Mouse (Mus musculus) mature B cell (primary cell): ENCODE data around the gene Serp2.

ENCODE experiments used
- in situ Hi-C: fragments of 300-500 bp; cut with MboI; formaldehyde crosslinking; loops from 2 replicates; pipeline ENCODE4 v1.14.3; 2019

Serp2 gene

DNA sequence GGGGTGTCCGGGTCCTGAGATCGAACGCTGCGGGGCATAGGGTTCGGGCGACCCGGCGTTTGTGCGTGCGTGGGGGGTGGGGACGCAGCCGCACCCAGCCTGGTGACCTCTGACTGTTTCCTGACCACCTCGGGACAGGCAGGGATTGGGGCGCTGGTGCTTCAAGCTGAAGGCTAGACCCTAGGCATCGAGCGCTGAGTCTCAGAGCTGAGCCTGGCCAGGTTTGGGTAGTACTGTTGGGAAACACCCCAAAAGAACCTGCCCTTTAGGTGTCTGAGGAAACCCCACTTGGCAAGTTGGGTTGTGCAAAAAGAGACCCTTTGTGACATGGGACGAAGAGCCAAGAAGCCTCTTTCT is at the start of gene Serp2:
Gene Serp2 (minus strand): TSS at position 38 of the 357 bp plus-strand sequence.
- in situ Hi-C loops: no loop called here

GRCm38 (mm10) chr14:76605931-76606534 is 49.3 kb upstream of the Serp2 start:
- in situ Hi-C loops: no loop called here

DNA sequence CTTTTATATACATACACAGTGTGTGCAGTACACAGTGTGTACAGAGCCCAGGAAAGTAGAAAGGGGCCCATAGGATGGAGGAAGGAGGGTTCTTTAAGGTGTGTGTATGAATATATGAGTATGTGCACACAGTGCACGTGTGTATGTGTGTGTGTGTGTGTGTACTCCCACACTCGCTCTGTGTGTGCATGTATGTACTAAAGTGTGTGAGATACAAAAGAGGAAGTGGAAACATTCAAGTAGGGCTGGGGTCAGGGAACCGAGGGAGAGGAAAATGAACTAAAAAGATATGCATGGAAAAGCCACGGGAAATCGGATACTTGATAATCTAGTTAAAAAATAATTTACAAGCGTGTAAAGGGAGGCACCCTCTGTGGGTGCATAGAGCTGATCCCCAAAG is 47.3 kb upstream of the Serp2 start:
- in situ Hi-C loops: no loop called here

GRCm38 (mm10) chr14:76601654-76602053 is 45.0 kb upstream of the Serp2 start:
- in situ Hi-C loops: no loop called here

DNA sequence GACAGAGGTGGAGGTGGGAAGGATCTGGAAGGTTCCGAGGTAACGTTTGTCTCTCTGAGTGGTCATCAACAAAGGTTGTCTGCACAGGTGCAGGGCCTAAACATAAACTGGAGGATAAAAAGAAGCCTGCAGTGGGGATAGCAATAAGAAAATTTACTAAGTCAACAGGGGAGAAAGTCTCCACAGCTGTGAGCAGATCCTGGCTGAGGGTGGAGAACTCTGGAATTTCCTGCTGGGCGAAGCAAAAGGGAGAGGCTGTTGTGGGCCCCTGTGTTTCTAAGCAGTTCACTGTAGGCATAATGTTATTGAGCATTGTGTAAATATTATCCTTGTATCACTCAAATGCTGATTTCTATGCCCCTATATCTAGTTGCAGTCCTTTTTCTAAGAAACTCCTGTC is 43.7 kb upstream of the Serp2 start:
- in situ Hi-C loops: no loop called here

- in situ Hi-C loops: no loop called here
Measured at GRCm38 (mm10) chr14:76599706-76600105, 43.0 kb upstream of the Serp2 start.

DNA sequence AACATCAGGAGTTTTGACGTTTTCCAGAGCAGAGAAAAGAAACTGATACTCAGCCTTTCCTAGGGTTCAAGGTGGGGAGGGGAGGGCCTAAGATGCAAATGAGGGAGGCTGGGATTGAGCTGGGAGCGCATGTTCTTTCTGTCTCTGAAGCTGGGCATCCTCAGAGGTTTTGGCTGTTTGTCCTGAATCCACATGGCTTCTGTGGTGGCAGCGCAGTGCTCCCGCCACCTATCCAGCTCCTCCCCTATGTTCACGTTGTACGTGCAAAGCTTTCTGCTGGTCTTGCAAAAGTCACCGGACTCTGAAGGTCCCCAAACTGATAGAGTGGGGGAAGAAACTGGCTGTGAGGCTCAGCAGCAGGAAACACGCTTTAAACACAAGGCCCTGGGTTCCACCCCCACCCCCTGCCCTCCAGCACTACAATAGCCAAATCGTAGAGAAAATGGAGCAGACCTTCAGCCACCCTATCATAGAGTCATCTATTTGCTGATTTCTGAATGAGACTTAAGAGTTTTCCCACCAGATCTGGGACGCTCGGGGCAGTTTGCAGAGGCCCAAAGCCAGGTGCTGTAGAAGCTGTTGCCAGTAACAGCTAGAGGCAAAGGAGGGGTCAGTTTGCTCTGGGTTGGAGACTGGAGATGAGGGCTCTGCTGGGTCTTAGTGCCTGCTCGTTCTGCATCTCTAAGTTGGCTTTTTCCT is 42.0 kb upstream of the Serp2 start:
- in situ Hi-C loops: no loop called here

DNA sequence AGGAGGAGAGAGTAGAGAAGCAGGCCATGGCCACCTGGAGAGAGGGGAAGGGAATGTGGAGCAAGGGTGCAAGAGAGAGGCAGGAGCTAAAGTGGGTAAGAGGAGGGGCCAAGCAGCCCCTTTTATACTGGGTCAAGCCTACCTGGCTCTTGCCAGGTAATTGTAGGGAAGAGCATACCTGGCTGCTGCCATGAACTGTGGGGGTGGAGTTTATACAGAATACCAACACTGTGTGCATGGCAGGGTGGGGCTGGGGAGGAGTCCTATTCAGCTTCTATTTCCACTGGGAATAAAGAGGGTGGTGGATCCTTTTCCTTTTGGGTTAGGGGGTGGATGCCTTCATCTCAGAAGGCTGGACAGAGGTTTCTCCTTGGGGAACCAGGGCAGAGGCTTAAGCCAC is 41.1 kb upstream of the Serp2 start:
- in situ Hi-C loops: no loop called here

DNA sequence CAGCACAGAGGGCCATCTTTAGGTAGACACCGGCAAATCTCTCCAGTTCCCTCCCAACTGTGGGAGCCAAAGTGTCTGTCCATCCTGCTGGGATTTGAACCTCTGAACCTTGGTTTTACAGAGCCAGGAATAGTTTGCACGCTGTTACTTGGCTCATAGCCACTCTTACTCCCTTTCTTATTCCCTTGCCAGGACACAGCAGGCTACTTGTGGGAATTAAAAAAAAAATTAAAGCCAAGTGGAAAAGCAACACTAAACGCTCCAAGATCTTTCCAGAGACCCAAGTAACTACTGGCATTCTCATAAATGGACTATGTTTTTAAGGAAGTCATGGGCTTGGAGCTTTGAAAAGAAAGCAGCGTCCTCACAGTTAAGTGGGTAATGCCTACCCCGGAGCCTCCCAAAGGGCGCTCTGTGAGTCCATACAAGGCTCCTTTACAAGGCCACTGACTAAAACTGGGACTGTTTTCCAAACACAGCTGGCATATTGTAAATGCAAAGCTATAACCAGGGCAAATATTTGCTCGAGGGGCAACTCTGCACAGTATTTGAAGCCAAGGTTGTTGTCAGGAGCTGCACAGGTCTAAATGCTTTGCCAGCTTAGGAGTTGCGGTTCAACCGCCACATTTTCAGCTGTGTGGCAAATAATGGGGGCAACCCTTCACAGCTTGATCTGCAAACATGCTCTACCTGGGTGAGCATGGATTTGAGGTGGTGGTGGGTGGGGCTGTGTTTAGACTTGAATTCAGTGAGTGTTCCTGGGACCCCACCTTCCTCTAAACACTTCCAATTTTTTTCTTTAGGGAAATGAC is 38.6 kb upstream of the Serp2 start:
- in situ Hi-C loops: no loop called here

GRCm38 (mm10) chr14:76594351-76594885 is 37.7 kb upstream of the Serp2 start:
- in situ Hi-C loops: no loop called here

- in situ Hi-C loops: no loop called here
Measured at GRCm38 (mm10) chr14:76593630-76594193, 37.0 kb upstream of the Serp2 start.

GRCm38 (mm10) chr14:76592721-76593120 is 36.0 kb upstream of the Serp2 start:
- in situ Hi-C loops: no loop called here

- in situ Hi-C loops: no loop called here
Measured at GRCm38 (mm10) chr14:76592090-76592489, 35.4 kb upstream of the Serp2 start.

DNA sequence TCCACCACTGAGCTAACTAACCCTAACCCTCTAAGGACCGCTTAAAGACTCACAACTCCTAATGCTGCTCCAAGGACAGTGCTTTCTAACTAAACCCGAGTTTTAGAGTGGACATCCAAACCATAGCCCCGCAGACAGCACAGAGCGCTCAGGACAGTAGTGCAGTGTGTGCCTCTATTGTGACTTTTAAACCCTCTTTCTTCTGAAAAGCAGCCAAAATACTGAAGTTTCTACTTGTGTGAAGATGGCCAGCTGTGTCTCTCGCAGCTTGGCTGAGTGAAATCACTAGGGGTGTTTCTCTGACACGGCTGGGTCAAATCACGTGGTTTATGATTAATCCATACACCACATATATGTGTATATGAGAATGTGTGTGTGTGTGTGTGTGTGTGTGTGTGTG is 33.4 kb upstream of the Serp2 start:
- in situ Hi-C loops: no loop called here

- in situ Hi-C loops: no loop called here
Measured at GRCm38 (mm10) chr14:76589671-76590070, 33.0 kb upstream of the Serp2 start.

DNA sequence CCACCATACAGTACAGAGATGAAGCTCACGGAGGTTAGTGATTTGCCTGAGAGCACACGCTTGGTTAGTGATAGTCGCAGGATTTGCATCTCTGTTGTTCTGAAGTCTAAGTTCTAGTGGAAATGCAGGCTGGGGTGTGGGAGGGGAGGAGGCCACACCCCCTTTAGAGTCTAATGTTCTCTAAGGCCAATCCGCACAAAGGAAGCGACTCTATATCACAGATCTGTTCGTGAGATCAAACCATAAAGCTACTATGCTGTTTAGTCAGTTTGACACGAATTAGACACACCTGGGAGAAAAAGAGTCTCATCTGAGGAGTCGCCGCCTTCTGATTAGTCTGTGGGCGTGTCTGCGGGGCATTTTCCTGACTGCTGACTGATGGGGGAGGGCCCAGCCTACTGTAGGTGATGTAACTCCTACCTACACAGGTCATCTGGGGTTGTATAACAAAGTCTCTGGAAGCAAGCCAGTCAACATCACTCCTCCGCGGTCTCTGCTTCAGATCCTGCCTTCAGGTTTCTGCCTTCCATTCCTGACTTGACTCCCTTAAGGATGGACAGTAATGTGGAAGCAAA is 29.2 kb upstream of the Serp2 start:
- in situ Hi-C loops: no loop called here

DNA sequence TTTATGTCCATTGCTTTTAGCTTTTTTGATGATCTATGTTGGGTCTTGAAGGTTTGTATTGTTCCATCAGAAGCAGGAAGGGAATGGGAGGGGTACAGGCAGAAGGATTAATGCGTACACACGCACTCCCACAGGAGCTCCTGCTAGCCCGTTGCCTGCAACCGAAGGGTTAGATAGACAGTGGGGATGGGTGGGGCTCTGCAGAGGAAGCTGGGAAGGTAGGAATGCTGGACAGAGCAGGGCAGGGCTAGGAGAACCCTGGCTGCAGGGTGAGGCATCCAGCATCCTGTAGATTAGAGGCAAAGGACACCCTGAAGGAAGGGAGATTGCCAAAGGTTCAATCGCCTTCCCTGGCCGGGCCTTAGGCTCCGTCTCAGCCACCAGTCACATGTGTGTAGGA is 27.3 kb upstream of the Serp2 start:
- in situ Hi-C loops: no loop called here

DNA sequence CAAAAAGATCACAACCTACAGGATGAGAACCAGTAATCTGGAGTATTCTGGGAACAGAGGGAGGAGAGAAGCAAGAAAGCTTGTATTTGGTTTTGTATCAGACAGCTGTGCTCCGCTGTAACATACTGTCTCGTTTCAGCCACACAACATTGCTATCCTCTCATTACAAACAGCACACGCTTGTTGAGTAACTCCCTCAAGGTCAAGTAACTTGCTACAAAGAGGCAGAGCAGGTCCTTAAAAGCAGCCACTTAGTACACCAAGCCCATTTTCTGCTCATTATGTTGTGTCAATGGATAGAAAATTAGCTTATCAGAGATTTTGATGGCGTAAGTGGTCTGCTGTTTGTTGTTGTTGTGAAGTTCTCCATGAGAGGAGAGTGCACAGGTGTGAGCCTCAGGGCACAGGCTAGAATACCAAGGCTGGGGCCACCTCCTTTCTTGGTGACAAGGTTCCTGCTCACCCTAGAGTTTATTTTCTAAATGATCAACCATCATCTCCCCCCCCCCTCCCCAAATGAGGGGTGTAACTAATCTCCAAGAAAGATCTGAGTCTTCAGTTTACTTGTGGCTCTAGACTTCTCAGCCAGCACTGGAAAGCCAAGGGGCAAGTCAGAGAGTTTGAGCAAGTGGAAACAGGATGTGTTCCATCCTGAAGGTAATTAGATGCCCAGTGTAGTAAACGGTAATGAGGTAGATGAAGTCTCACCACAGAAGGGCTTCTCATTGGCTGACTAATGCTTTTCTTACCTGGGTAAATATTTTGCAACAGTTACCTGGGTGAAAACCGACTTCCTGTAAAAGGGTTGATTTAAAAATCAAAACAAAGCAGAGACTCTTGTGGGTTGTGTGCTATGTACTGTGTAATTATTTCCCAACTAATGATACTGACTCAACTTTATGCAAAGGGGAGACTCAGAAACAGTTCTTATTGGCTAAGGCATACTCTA is 25.6 kb upstream of the Serp2 start:
- in situ Hi-C loops: no loop called here

DNA sequence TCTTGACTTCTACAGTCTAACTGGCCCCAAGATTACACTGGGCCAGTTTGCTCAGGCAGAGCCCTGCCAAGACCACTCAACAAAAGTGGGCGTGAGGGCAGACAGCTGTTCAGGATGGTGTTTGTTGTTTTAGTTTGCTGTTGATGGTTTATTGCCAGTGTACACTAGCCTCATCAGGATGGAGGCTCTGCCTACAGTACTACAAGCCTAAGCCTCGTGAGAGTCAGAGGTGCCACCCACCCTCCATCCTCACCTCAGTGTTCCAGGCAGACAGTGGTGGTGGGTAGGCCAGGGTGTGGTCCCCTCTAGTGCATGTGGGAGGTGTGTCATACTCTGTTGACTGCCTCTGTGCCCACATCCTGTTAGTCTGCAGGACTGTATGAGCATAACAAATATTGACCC is 23.0 kb upstream of the Serp2 start:
- in situ Hi-C loops: no loop called here

DNA sequence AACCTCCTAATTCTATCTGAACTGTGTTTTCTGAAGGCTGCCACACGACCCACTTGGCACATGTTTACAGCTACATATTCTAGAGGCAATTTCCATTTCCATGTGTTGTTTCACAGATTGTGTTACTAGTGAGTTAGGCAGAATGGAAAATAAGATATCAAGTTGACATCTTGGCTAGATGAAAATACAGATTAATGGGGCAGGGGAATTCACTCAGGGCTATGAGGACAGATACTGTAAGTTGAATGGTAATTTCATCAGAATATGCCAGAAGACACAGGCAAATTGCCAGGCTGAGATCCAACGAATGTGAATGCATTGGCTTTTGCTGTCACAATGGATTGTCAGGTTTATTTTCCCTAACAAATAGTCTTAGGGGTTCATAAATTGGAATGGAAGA is 21.2 kb upstream of the Serp2 start:
- in situ Hi-C loops: no loop called here

GRCm38 (mm10) chr14:76570292-76570691 is 13.6 kb upstream of the Serp2 start:
- in situ Hi-C loops: no loop called here
